Mouse (Mus musculus) left cerebral cortex, adult 8-10 months (tissue): ENCODE results near the gene Zcchc14. TPM values are rescaled to one million over a fixed set of nuclear protein-coding genes. Genes with fewer than 3 reads are reported as not detected.
A peak's percentile ranks its signal among the peaks of the same experiment; 100 is the strongest.

Experiments used
- DNase-seq, 2 experiments: peaks; one replicate each; pipeline ENCODE4 v3.0.0; 2022; ENCODE audit warnings: low spot score in 2 of 2
- total RNA-seq, 4 experiments: library from RNA; stranded (reverse); gene quantifications; 2 replicates each; pipeline ENCODE4 v1.2.4; 2022

The Zcchc14 gene
- total RNA-seq, 4 experiments from 2014 or later, result 68.6 to 73.0 (median 70.5) TPM

- peak in 1 of 2 experiments; percentile 4 for DNase-seq
Measured at GRCm38 (mm10) chr8:121552506-121552905, 100.2 kb downstream of the Zcchc14 start.

GRCm38 (mm10) chr8:121551065-121551985 lies 101.4 kb downstream of the Zcchc14 start:
- DNase-seq, result peak in 1 of 2 experiments; percentile 15

- peak in 1 of 2 experiments; percentile 5 for DNase-seq
Measured at GRCm38 (mm10) chr8:121550056-121550455, 102.6 kb downstream of the Zcchc14 start.

Other genes starting within 250 kb of the Zcchc14 start
- not detected for gene 1700018B08Rik, start 108.6 kb downstream of the Zcchc14 start, total RNA-seq
- gene Fbxo31, start 74.1 kb downstream of the Zcchc14 start, total RNA-seq, result 100 to 1,000 TPM in 3 of 4 experiments, 10 to 100 TPM in 1; 94.5 to 107 (median 104) TPM
- 100 to 1,000 TPM; 159 to 187 (median 173) TPM for gene Map1lc3b, start 62.5 kb downstream of the Zcchc14 start, total RNA-seq
- gene Jph3, start 76.7 kb upstream of the Zcchc14 start, total RNA-seq, result 100 to 1,000 TPM; 260 to 302 (median 279) TPM
- gene Klhdc4, start 176.7 kb upstream of the Zcchc14 start, total RNA-seq, result 10 to 100 TPM; 28.9 to 35.0 (median 32.2) TPM